Mouse (Mus musculus) cortical plate, adult 2 months (tissue): ENCODE results near the gene Sema4d.

Source experiments
- CTCF ChIP-seq: fragments of 200-500 bp; IDR thresholded peaks from 2 replicates; pipeline ENCODE4 v1.5.1; 2011; ENCODE audit warnings: mild to moderate bottlenecking, control low read depth, low read length; ENCODE audit not compliant: insufficient read depth; ENCODE audit errors: extremely low read depth
- POLR2A ChIP-seq: fragments of 200-500 bp; IDR thresholded peaks from 2 replicates; pipeline ENCODE4 v1.6.1; 2011; ENCODE audit warnings: mild to moderate bottlenecking, low read length, control low read depth; ENCODE audit not compliant: insufficient read depth; ENCODE audit errors: extremely low read depth

- TF ChIP-seq CTCF (no peak), POLR2A (no peak)
Observed at GRCm38 (mm10) chr13:51767513-51767912, 26.0 kb downstream of the Sema4d start.
